In genomic region chr1:74712046-74712445, GRCm38 (mm10) we compare ENCODE assay signal across 1 mouse cellular context.
TF ChIP-seq lines count a peak whose summit lies in the region.

No protein-coding gene starts in this region.

TF ChIP-seq in CH12.LX, 34 proteins besides CTCF, POLR2A, EP300 and RAD21:
- TF ChIP-seq TBP (conservative IDR thresholded peaks at IDR 0.05; ENCODE audit: low read depth, low read length) (no peak), NRF1 (IDR thresholded peaks at IDR 0.05; ENCODE audit: low read depth, low read length) (no peak), JUND (conservative IDR thresholded peaks at IDR 0.05; ENCODE audit: low read depth, low read length) (no peak), MAX (IDR thresholded peaks at IDR 0.05; ENCODE audit: low read length) (peak; percentile 29; the same call in 1 of the 2 replicates), PAX5 (IDR thresholded peaks at IDR 0.05; ENCODE audit: low read length) (no peak), NELFE (IDR thresholded peaks at IDR 0.05; ENCODE audit: low read depth, low read length) (0 out of 2 replicates have a peak, but pooled peaks have one; percentile 12), CHD1 (IDR thresholded peaks at IDR 0.05; ENCODE audit: low read depth, low read length) (no peak), ZMIZ1 (IDR thresholded peaks at IDR 0.05; ENCODE audit: low read depth, low read length) (no peak), MYC (IDR thresholded peaks at IDR 0.05; ENCODE audit: low read depth, low read length) (peak; percentile 91), JUN (IDR thresholded peaks at IDR 0.05; ENCODE audit: insufficient read depth, low read depth, low read length) (no peak), IRF4 (IDR thresholded peaks at IDR 0.05; ENCODE audit: low read depth, low read length) (peak; percentile 26; the same call in 1 of the 2 replicates), SIN3A (IDR thresholded peaks at IDR 0.05; ENCODE audit: low read length) (no peak), MXI1 (IDR thresholded peaks at IDR 0.05; ENCODE audit: low read depth, low read length) (0 out of 2 replicates have a peak, but pooled peaks have one; percentile 12), SMC3 (IDR thresholded peaks at IDR 0.05; ENCODE audit: low read depth, low read length) (peak; percentile 60), E2F4 (IDR thresholded peaks at IDR 0.05; ENCODE audit: insufficient replicate concordance, low read depth, low read length) (no peak), USF1 (IDR thresholded peaks at IDR 0.05; ENCODE audit: low read depth, low read length) (no peak), HCFC1 (IDR thresholded peaks at IDR 0.05; ENCODE audit: low read depth, low read length) (no peak), ZNF384 (IDR thresholded peaks at IDR 0.05; ENCODE audit: low read depth, low read length) (no peak), CHD2 (IDR thresholded peaks at IDR 0.05; ENCODE audit: low read length) (no peak), ZKSCAN1 (IDR thresholded peaks at IDR 0.05; ENCODE audit: borderline replicate concordance, low read depth, low read length) (no peak)
